In genomic region chr2:168248856-168249245, GRCm38 (mm10) we compare ENCODE assay signal across 8 mouse cellular contexts. TPM values are rescaled to one million over a fixed set of nuclear protein-coding genes. Genes with fewer than 3 reads are reported as not detected.
DNase-seq lines count a peak whose midpoint lies in the region; ATAC-seq and TF ChIP-seq lines count a peak whose summit lies in the region.

No protein-coding gene starts in this region.

- DNase-seq in heart, postnatal 0 days (ENCODE audit: low spot score): no peak
- DNase-seq in heart, adult 18-20 months: no peak
- DNase-seq in 416B (ENCODE audit: low read depth) (peak; percentile 87), adipocyte (ENCODE audit: low spot score) (peak; percentile 45)
- peak; percentile 58 for DNase-seq in limb, embryonic 11.5 days (ENCODE audit: low spot score)
- DNase-seq in urinary bladder, postnatal 4 days (ENCODE audit: low spot score in 2 of 2): no peak
- no peak for DNase-seq in adrenal gland, adult 2 months

- no peak overlapping the region for H3K27ac ChIP-seq in heart, postnatal 0 days (ENCODE audit: low read depth)
- H3K27ac ChIP-seq in limb, embryonic 11.5 days (replicated peaks; ENCODE audit: low read depth, low read length): no peak overlapping the region

- WGBS in heart, postnatal 0 days: 27% methylated on average over 2 of the region's 2 CpGs
- WGBS in limb, embryonic 11.5 days: 24% methylated on average over 2 of the region's 2 CpGs

- no peak overlapping the region for H3K4me2 ChIP-seq in heart, postnatal 0 days (ENCODE audit: low read depth, low read length)
- no peak overlapping the region for H3K4me2 ChIP-seq in limb, embryonic 11.5 days (ENCODE audit: low read depth, severe bottlenecking)

- no peak overlapping the region for H3K4me3 ChIP-seq in heart, postnatal 0 days (ENCODE audit: low read depth, low read length)
- H3K4me3 ChIP-seq in limb, embryonic 11.5 days (ENCODE audit: low read depth, low read length): no peak overlapping the region

- no peak for TF ChIP-seq EP300 in heart, postnatal 0 days (IDR thresholded peaks at IDR 0.05; ENCODE audit: low read depth)

- peaks cover 32% of the 10 kb centered on the region for H3K27me3 ChIP-seq in heart, postnatal 0 days (ENCODE audit: control insufficient read depth, insufficient read depth, low read length)
- no peaks in the 10 kb centered on the region for H3K27me3 ChIP-seq in limb, embryonic 11.5 days (ENCODE audit: control insufficient read depth, insufficient read depth, low read length)

- no peak overlapping the region for H3K9ac ChIP-seq in heart, postnatal 0 days (replicated peaks; ENCODE audit: low read depth, low read length)
- H3K9ac ChIP-seq in limb, embryonic 11.5 days (ENCODE audit: low read length): no peak overlapping the region

- peak; percentile 23; the same call in 1 of the 2 replicates for TF ChIP-seq CTCF in heart, postnatal 0 days (IDR thresholded peaks at IDR 0.05; ENCODE audit: low read depth)

- H3K36me3 ChIP-seq in heart, postnatal 0 days (replicated peaks; ENCODE audit: control insufficient read depth, insufficient read depth, low read length): no peaks in the 10 kb centered on the region
- no peaks in the 10 kb centered on the region for H3K36me3 ChIP-seq in limb, embryonic 11.5 days (ENCODE audit: control insufficient read depth, insufficient read depth, low read length)

- H3K4me1 ChIP-seq in heart, postnatal 0 days (ENCODE audit: control insufficient read depth, insufficient read depth): no peaks in the 10 kb centered on the region
- 0 out of 2 replicates have a peak, but pooled peaks cover 2% of the 10 kb centered on the region for H3K4me1 ChIP-seq in limb, embryonic 11.5 days (ENCODE audit: control insufficient read depth, insufficient read depth, low read length)

- H3K9me3 ChIP-seq in heart, postnatal 0 days (replicated peaks; ENCODE audit: control insufficient read depth, low read length): no peaks in the 10 kb centered on the region
- no peaks in the 10 kb centered on the region for H3K9me3 ChIP-seq in limb, embryonic 11.5 days (ENCODE audit: control insufficient read depth, low read length)

- ATAC-seq in heart, postnatal 0 days (ENCODE audit: insufficient read depth, low read depth): no peak
- ATAC-seq in limb, embryonic 11.5 days (ENCODE audit: insufficient number of reproducible peaks, low FRiP score, low TSS enrichment, low read depth): no peak
- ATAC-seq in inflammation-experienced regulatory T-cells, adult 6 months: no peak

RNA-seq across cellular contexts. Expression of gene Mocs3, which starts 18.4 kb away (rescaled TPM):
- total RNA-seq in heart, postnatal 0 days (2014; rRNA removed; ENCODE audit: low replicate concordance): 6.0 and 22.2 TPM in 2 replicates
- 3.8 and 4.7 TPM in 2 replicates for polyA plus RNA-seq in heart, postnatal 0 days (2015; fragmentation: Nextera tagmentation; extraction: Ambion mirVana)
- 1 to 10 TPM; 8.4 to 9.4 TPM for total RNA-seq in heart, adult 18-20 months (2021)
- 7.0 and 8.9 TPM in 2 replicates for polyA plus RNA-seq in limb, embryonic 11.5 days (2014; fragmentation: Nextera tagmentation; extraction: Ambion mirVana)
- 1 to 10 TPM in 1 of 3 experiments, under 1 TPM in 2; 0.47 to 2.0 (median 0.48) TPM for polyA plus RNA-seq in inflammation-experienced regulatory T-cells, adult 6 months (2017; shearing (Covaris generic))
- total RNA-seq in adrenal gland, adult 2 months (2021): 10 to 100 TPM; 11.6 to 16.6 TPM
- polyA plus RNA-seq in adrenal gland, adult 2 months (2012; rRNA removed): 70.8 and 82.0 TPM in 2 replicates

RNA-seq across cellular contexts. Expression of gene Dpm1, which starts 18.5 kb away (rescaled TPM):
- total RNA-seq in heart, postnatal 0 days (2014; rRNA removed; ENCODE audit: low replicate concordance): 108 and 163 TPM in 2 replicates
- polyA plus RNA-seq in heart, postnatal 0 days (2015; fragmentation: Nextera tagmentation; extraction: Ambion mirVana): 141 and 151 TPM in 2 replicates
- 10 to 100 TPM; 79.1 to 87.3 TPM for total RNA-seq in heart, adult 18-20 months (2021)
- polyA plus RNA-seq in limb, embryonic 11.5 days (2014; fragmentation: Nextera tagmentation; extraction: Ambion mirVana): 51.3 and 54.7 TPM in 2 replicates
- polyA plus RNA-seq in inflammation-experienced regulatory T-cells, adult 6 months (2017; shearing (Covaris generic)): 100 to 1,000 TPM in 2 of 3 experiments, 10 to 100 TPM in 1; 81.9 to 112 (median 110) TPM
- total RNA-seq in adrenal gland, adult 2 months (2021): 100 to 1,000 TPM; 133 to 138 TPM
- polyA plus RNA-seq in adrenal gland, adult 2 months (2012; rRNA removed): 19.3 and 24.8 TPM in 2 replicates

RNA-seq across cellular contexts. Expression of gene Gm20716, which starts 18.7 kb away (rescaled TPM):
- 14.2 and 19.2 TPM in 2 replicates for total RNA-seq in heart, postnatal 0 days (2014; rRNA removed; ENCODE audit: low replicate concordance)
- 7.5 and 9.2 TPM in 2 replicates for polyA plus RNA-seq in heart, postnatal 0 days (2015; fragmentation: Nextera tagmentation; extraction: Ambion mirVana)
- 10 to 100 TPM; 14.2 to 21.2 TPM for total RNA-seq in heart, adult 18-20 months (2021)
- polyA plus RNA-seq in limb, embryonic 11.5 days (2014; fragmentation: Nextera tagmentation; extraction: Ambion mirVana): 27.8 and 28.5 TPM in 2 replicates
- 10 to 100 TPM; 20.2 to 22.3 (median 20.2) TPM for polyA plus RNA-seq in inflammation-experienced regulatory T-cells, adult 6 months (2017; shearing (Covaris generic))
- total RNA-seq in adrenal gland, adult 2 months (2021): 10 to 100 TPM; 26.1 to 27.0 TPM
- polyA plus RNA-seq in adrenal gland, adult 2 months (2012; rRNA removed): not detected in 2 replicates

RNA-seq across cellular contexts. Expression of gene Kcng1, which starts 32.7 kb away (rescaled TPM):
- total RNA-seq in heart, postnatal 0 days (2014; rRNA removed; ENCODE audit: low replicate concordance): not detected in 2 replicates
- polyA plus RNA-seq in heart, postnatal 0 days (2015; fragmentation: Nextera tagmentation; extraction: Ambion mirVana): 0.19 and 0.20 TPM in 2 replicates
- not detected for total RNA-seq in heart, adult 18-20 months (2021)
- 0.71 and 0.76 TPM in 2 replicates for polyA plus RNA-seq in limb, embryonic 11.5 days (2014; fragmentation: Nextera tagmentation; extraction: Ambion mirVana)
- polyA plus RNA-seq in inflammation-experienced regulatory T-cells, adult 6 months (2017; shearing (Covaris generic)): not detected
- total RNA-seq in adrenal gland, adult 2 months (2021): not detected
- polyA plus RNA-seq in adrenal gland, adult 2 months (2012; rRNA removed): 0.15 TPM in 2 replicates

RNA-seq across cellular contexts. Expression of gene Adnp, which starts 41.9 kb away (rescaled TPM):
- total RNA-seq in heart, postnatal 0 days (2014; rRNA removed; ENCODE audit: low replicate concordance): 11.2 and 28.2 TPM in 2 replicates
- 1.4 and 2.4 TPM in 2 replicates for polyA plus RNA-seq in heart, postnatal 0 days (2015; fragmentation: Nextera tagmentation; extraction: Ambion mirVana)
- total RNA-seq in heart, adult 18-20 months (2021): 10 to 100 TPM; 29.3 to 29.4 TPM
- 12.2 and 19.8 TPM in 2 replicates for polyA plus RNA-seq in limb, embryonic 11.5 days (2014; fragmentation: Nextera tagmentation; extraction: Ambion mirVana)
- 1 to 10 TPM; 1.7 to 2.1 (median 1.8) TPM for polyA plus RNA-seq in inflammation-experienced regulatory T-cells, adult 6 months (2017; shearing (Covaris generic))
- total RNA-seq in adrenal gland, adult 2 months (2021): 10 to 100 TPM; 43.9 to 65.5 TPM
- 16.4 and 18.6 TPM in 2 replicates for polyA plus RNA-seq in adrenal gland, adult 2 months (2012; rRNA removed)

Comparison
In these comparisons a context has a peak if more than half of its experiments do, and no peak if none do; other contexts are left out.
1. DNase-seq: peak in 416B (single experiment), adipocyte (single experiment) and limb, embryonic 11.5 days (single experiment); none in heart, postnatal 0 days (single experiment), heart, adult 18-20 months (0 of 2), urinary bladder, postnatal 4 days (0 of 2) and adrenal gland, adult 2 months (single experiment).